Mouse (Mus musculus) left cerebral cortex, adult 9 months (tissue): ENCODE measurements around the gene Slc4a2.

Experiments used
- DNase-seq, 2 experiments: peaks; one replicate each; pipeline ENCODE4 v3.0.0; 2022; ENCODE audit warnings: low spot score in 2 of 2

The Slc4a2 gene

DNA sequence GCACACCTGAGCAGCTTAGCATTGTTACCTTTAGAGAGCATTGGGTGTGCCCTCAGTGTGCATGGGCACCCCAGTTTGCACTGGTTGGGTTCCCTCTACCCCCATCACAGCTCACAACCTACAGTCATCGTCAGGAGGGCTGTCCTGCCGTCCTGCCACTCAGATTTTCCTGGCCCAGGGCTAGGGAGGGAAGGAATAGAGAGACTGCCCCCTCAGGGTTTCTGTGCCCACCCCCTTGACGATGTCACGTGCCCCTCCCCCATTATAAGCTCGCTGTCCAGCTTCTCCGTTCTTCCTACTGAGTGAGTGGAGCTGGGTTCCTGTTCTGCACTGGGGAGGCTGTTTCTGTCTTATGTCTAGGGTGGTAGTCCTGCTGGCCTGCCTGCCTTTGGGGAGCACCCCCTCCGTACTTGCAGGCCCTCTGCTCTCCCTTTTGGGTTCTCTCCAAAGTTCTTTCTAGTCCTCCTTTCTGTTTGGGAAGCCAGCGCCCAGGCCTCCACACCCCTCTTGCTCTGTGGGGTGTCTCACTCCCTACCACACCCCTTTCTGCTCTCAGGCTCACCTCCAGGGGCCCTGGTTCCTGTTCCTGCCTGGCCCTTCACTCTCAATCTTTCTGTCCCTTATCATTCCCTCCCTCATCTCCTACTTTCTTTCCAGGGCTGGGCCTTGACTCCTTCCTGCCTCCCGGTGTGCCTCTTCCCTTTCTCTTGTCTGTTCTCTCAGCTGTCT, 3.1 kb downstream of the Slc4a2 start:
- no peak for DNase-seq

DNA sequence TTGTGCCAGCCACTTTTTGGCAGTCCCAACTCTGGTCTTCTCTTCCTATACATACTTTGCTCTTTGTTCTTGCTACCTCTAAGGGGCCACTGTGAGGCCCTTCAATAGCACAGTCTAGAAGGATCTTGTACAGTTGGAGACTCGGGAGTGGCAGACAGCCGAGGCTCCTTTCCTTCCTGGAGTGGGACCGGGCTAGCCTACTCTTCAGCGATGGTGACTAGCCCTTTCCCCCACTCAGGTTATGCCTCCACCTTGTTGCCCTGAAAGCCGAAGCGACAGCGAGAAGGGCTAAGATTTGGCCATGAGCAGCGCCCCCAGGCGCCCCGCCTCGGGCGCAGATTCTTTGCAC, 3.6 kb downstream of the Slc4a2 start:
- no peak for DNase-seq

GRCm38 (mm10) chr5:24427981-24428402, 4.4 kb downstream of the Slc4a2 start:
- no peak for DNase-seq

DNA sequence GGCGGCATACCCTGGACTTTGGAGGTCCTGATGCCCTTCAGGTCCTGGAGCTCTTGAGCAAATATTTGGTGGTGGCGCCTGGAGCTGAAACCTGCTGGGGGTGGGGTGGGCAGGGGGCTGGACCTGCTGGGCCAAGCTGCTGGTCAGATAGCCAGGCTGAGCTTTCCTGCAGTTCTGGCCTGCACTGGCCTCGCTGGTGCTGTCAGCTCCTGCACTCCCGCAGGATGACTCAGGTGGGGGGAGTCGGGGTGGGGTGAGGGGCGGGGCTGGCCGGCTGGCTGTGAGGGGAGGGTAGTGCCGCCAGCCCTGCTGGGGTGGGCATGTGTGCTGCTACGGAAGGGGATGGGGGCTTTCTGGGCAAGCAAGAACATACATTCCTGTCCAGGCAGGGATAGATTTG, 5.0 kb downstream of the Slc4a2 start:
- no peak for DNase-seq

DNA sequence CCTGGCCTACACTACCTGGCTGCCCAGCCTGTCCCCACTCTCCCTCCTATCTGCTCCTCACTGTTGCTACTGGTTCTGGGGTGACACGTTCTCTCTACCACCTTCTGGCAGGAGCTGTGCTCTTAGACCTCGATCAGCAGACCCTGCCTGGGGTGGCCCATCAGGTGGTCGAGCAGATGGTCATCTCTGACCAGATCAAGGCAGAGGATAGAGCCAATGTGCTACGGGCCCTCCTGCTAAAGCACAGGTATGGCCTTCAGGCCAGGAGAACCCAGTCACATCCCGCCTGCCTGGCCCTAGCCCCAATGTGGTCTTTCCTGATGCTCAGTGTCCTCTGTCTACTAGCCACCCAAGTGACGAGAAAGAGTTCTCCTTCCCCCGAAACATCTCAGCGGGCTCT, 10.4 kb downstream of the Slc4a2 start:
- DNase-seq = no peak

DNA sequence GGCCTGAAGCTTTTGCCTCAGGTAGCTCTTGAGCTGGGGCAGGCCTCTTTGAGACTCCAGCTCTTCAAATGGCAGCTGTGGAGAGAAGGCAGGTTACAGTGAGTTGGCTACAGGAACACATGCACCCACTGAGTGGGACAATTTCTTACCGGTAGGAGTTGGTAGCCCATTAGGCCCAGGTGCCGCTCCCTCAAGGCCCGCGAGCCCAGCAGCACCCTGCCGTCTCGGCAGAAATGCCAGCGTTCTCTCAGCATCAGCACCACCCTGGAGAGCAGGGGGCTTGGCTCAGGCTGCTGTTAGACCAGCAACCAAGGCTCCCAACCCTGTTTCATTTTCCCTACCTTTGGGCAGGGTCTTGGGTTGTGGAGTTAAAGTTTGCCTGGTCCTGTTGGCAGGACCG, 17.6 kb downstream of the Slc4a2 start:
- no peak for DNase-seq

DNA sequence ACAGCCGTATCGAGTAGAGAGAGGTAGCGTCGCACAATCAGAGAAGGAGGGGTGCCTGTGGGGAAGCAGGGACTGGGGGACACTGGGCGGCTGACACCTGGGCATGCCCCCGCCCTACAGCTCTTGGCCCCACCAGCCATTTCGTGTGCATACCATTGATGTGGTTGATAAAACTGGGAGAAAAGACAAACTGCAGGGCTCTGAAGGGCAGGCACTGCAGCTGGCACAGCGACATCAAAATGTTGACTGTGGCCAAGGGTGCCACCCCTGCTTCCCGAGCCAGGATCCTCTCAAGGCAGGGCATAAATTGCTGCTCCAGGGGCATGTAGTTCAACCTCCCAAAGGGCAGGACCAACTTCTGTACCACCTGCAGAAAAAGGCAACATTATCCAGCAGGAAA, 18.4 kb downstream of the Slc4a2 start:
- DNase-seq = no peak

- no peak for DNase-seq
These were observed 19.6 kb downstream of the Slc4a2 start for GRCm38 (mm10) chr5:24443204-24443603.

- DNase-seq = no peak
These were observed 20.3 kb downstream of the Slc4a2 start for GRCm38 (mm10) chr5:24443927-24444326.

DNA sequence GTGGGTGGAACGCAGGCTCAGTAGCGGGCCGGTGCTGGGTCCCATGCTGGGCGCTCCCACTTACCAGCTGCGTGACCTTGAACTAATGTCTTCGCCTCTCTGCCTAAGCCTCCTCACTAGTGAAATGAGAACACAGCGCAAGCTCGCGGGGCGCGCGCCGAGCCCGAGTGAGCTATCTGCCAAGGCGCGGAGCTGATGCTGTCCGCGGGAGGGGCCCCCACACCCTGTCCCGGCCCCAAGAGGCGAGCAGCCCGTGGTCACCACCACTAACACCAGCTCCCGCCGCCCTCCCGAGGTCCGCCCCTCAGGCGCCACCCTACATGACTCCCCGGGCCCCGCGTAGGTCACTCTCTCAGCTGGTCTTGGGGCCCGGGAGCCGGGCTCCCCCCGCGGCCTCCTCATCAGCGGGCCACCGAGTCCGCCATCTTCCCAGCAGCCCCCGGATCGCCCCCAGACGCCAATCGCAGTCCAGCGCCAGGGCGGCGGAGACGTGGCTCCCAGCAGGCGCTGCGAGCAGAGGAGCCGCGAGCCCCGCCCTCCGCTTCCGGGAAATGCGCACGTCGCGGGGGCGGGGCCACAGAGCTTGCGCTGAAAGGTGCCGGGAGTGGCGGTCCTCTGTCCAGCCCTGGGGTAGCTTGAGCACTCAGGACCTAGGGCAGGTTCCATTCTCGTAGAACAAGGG, 21.2 kb downstream of the Slc4a2 start, which contains the start of gene Fastk:
TSS of gene Fastk (minus strand) at position 542 of the 682 bp plus-strand sequence.
- DNase-seq = peak; percentile 82 to 92

DNA sequence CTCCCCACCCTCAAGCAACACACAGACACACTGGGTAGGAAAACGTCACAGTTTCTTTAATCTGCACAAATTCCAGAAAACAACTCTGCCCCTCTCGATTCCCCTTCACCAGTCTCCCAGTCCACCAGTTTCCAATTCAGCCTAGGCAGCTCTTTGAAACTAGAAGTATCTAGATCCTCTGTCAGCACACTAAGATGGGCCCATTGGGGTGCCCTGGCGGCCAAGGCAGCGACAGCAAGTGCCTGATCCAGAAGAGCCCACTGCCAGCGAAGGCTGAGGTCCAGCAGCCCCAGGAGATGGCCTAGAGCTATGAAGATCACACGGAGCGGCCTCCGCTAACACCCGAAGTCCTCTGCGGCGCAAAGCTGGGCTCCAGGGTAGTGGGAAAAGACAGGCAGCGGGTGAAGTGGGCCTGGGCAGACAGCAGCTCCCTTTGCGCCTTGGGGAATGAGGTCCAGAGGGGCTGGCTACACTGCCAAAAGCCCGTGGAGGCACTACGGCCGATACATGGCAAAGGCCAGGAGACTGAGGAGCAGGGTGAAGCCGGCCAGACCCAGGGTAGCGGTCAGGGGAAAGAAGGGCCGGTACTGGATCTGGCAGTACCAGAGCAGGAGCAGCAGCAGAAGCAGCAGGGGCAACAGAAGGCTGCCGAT, 21.9 kb downstream of the Slc4a2 start:
- no peak for DNase-seq

- DNase-seq = no peak
These were observed 23.0 kb downstream of the Slc4a2 start for GRCm38 (mm10) chr5:24446630-24447029.

DNA sequence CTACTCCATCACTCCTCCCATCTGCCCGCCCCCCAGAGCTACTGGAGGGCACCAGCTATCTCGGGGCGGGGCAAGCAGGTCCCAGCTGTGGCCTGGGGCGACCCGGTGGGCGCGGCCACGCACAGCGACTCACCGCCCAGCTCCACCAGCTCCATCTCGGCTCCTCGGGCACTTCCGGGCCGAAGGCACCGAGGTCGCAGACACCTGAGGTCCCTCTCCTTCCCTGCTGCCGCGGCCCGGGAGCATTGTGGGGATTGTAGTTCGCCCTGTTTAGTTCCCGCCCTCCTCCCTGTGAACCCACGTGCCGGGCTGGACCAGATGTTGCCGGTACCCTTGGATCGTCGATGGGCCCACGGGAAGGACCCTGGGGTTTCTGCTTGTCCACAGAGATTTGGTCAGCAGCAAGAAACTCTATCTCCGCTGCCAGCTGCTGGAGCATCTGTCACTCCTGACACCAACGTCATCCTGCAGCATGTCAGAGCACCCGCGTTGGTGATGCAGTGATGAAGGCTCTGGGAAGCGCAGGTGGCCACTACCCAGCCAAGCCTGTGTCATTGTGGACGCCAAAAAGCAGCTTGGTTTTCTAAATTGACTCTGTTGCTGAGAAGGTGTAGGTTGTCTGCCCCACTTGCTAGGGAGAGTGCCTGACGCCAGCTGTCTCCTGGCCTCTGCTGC, 24.1 kb downstream of the Slc4a2 start, which contains the start of gene Tmub1:
TSS of gene Tmub1 (minus strand) at position 231 of the 675 bp plus-strand sequence.
- peak; percentile 71 to 89 for DNase-seq

DNA sequence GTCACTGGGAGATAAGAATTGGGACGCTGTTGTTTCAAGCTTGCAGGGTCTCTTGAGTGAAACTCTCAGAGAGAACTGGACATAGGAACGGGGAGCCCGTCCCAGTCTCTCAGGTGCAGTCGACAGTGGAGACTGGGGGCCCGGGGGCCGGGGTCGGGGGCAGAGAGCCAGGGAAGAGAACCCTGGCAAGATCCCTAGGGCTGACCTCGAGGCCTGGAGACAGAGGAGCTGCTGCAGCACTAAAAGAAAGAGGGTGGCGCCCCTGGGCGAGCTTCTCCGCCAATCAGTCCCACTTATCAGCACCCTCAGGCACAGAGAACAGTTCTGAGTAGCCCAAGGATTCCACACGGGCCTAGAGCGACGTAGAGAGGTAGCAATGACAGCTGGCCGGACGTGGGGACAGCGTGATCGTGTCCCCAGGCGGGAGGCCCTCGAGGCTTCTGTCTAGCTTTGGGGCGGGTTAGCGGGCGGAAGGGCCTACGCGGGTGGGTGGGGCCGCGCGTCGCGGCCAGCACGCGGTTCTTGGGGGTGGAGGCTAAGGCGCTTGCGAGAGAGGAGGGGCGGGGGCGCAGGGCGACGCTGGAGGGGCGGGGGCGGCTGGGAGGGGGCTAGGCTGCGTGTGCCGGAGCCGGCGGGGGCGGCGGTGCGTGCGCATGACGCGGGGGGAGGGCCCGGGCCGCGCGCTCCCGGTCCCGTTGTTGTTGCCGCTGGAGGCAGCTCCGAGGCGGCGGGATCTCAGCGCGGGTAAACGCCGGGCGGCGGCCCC, 27.8 kb downstream of the Slc4a2 start:
- DNase-seq = peak in 1 of 2 experiments; percentile 79

DNA sequence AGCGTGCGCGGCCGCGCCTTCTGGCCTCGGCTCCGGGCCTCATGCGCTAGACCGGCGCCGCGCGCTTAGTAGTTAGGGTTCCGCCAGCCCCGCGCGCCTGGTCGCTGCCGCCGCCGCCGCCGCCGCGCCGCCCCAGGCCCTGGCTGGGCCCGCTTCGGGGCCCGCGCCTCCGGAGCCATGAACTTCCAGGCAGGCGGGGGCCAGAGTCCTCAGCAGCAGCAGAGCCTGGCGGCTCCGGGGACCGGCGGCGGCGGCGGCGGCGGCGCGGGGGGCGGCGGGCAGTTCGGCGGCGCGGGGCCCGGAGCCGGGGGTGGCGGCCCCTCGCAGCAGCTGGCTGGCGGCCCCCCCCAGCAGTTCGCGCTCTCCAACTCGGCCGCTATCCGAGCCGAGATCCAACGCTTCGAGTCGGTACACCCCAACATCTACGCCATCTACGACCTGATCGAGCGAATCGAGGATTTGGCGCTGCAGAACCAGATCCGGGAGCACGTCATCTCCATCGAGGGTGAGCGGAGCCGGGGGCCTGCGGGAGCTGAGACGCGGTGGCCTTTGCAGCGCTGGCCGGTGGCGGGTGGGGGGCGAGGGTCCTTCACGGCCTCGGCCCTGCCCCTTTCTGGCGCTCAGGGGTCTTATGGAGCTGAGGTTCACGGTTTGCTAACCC, 28.5 kb downstream of the Slc4a2 start, which contains the start of gene Agap3:
TSS of gene Agap3 (plus strand) at position 148 of the 661 bp plus-strand sequence.
- no peak for DNase-seq

DNA sequence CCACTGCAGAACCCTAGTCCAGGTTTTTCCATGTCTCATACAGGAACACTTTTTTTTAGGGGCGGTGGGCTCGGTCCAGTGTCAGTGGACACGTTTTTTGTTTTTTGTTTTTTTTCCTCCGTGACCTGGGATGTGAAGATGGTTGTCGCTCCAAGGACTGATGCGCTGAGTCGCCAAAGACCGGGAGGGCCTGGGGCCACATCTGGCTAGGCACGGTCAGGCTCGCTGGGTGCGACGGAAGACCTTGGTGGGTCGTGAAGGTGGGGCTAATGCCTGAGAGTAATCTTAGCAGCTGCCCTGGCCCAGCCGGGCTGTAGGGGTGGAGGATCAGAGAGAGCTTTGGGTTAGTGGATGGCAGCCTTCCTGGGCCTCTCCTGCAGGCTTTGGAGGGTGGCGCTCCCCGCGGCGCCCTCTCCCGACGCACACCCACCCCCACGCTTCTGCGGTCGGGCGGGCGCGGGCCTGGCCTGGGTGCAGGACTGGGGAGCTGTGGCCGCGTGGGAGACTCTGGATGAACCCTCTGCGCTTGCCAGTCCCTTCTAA, 29.1 kb downstream of the Slc4a2 start:
- DNase-seq = no peak

DNA sequence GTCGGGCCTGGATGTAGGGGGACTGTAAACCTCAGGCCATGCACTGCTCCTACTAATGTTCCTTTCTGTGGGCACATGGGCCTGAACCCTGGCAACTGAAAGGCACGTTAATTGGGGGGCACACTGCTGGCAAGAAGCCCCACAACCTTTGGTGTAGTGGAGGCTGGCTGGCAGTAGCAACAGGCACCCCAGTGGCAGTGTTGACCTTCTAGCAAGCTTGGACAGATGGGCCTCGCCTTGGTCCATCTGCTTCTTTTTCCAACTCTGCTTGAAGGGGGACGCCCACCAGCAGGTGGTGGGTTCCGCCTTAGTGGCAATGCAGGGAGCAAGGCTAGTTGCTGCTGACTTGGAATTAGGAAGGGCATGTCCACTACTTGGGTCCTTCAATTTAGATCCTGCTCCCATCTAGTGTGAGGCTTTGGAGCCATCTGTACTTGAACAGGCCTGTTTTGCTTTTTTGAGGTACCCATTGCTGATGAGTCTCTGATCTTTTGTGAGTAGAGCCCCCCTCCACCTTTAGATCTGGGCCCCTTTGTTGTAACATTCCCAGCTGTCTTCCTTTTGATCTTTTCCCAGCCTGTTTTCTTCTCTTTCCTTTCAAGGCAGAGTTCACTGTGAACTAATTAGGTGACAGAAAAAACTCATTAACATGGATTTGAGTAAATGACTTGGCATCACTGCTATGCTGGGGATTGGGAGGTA, 29.8 kb downstream of the Slc4a2 start:
- no peak for DNase-seq

DNA sequence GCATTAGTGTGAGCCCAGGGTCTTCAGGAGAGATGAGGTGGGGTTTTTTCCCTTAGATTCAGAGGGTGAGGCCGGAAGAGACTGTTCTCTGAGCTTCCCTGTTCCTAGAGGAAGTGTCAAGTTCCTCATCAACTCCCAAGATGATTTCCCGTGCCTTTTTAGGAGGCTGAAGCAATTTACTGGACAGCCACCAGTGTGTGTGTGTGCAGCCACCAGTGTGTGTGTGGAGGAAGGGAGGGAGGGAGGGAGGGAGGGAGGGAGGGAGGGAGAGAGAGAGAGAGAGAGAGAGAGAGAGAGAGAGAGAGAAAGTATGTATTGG, 30.3 kb downstream of the Slc4a2 start:
- no peak for DNase-seq

GRCm38 (mm10) chr5:24455076-24455475, 31.4 kb downstream of the Slc4a2 start:
- no peak for DNase-seq

GRCm38 (mm10) chr5:24455613-24456012, 32.0 kb downstream of the Slc4a2 start:
- DNase-seq = no peak
